Mouse (Mus musculus) retina, embryonic 14.5 days (tissue): ENCODE measurements around the gene E2f4.

Experiments
- DNase-seq: peaks from one replicate; pipeline ENCODE4 v3.0.0-alpha.2; 2015; ENCODE audit warnings: low spot score

The E2f4 gene

GRCm38 (mm10) chr8:105347428-105348221, 50.2 kb downstream of the E2f4 start, which contains the start of gene Fhod1:
Gene Fhod1, minus strand, starts transcription at chr8:105347953.
- DNase-seq: peak; percentile 96

GRCm38 (mm10) chr8:105348450-105349095, 51.1 kb downstream of the E2f4 start, which contains the start of gene Slc9a5:
Gene Slc9a5, plus strand, starts transcription at chr8:105348843.
- peak; percentile 75 for DNase-seq

GRCm38 (mm10) chr8:105349096-105349771, 51.8 kb downstream of the E2f4 start:
- DNase-seq: peak; percentile 56

GRCm38 (mm10) chr8:105350186-105350585, 52.7 kb downstream of the E2f4 start:
- DNase-seq: no peak

GRCm38 (mm10) chr8:105353583-105354135, 56.2 kb downstream of the E2f4 start:
- no peak for DNase-seq

GRCm38 (mm10) chr8:105354549-105354948, 57.1 kb downstream of the E2f4 start:
- no peak for DNase-seq
